Mouse (Mus musculus): Measurements from ENCODE around the gene Bag3. TPM values are rescaled to one million over a fixed set of nuclear protein-coding genes. Genes with fewer than 3 reads are reported as not detected.

Bag3 gene
- polyA plus RNA-seq, 1 experiment from 2014 or later = 3.3 TPM

- Histone ChIP-seq H3K4me2 (peak overlapping the region; percentile 58; the same call in 1 of the 2 replicates), H3K9me3 (no peaks in the 10 kb centered on the region), H3K36me3 (no peaks in the 10 kb centered on the region), H3K9ac (no peak overlapping the region), H3K27me3 (peaks cover 44% of the 10 kb centered on the region), H3K27ac (no peak overlapping the region), H3K4me3 (peak overlapping the region; percentile 41; the same call in 1 of the 2 replicates), H3K4me1 (replicated peaks) (peaks cover 29% of the 10 kb centered on the region)
- WGBS = 84% methylated on average over 3 of the region's 3 CpGs
- no peak for ATAC-seq (ENCODE audit: low FRiP score)
Observed at GRCm38 (mm10) chr7:128524641-128525040, 1.2 kb downstream of the Bag3 start.

DNA sequence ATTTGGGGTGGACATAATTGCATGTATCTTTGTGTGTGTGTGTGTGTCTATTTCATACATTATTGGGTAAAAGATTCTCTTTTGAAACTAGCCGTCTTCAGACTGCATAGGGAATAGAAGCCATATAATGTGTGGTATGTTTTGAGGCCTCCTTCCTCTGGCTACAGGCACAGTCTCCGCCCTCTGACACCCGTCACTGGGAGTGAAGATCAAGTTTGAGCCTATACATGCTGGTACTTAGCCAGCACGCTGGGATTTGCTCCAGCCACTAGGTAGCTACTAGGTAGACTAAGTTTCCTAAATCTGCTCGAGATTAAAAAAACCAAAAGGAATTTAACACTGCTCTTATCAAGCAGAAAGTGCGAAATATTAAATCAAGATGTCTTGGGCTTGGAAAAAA is 3.2 kb downstream of the Bag3 start:
- Histone ChIP-seq H3K9me3 (no peaks in the 10 kb centered on the region), H3K27me3 (peaks cover 40% of the 10 kb centered on the region), H3K4me3 (no peak overlapping the region), H3K36me3 (no peaks in the 10 kb centered on the region), H3K4me1 (replicated peaks) (peaks cover 48% of the 10 kb centered on the region), H3K27ac (no peak overlapping the region), H3K9ac (no peak overlapping the region), H3K4me2 (no peak overlapping the region)
- ATAC-seq (ENCODE audit: low FRiP score) = no peak
- WGBS = 84% methylated on average over 6 of the region's 6 CpGs

GRCm38 (mm10) chr7:128528596-128528995 is 5.2 kb downstream of the Bag3 start:
- WGBS = 85% methylated on average over 9 of the region's 9 CpGs
- peaks cover 20% of the 10 kb centered on the region for H3K27me3 ChIP-seq
- H3K27ac ChIP-seq = peak overlapping the region; percentile 87
- H3K9me3 ChIP-seq = no peaks in the 10 kb centered on the region
- H3K4me2 ChIP-seq = no peak overlapping the region
- H3K36me3 ChIP-seq = no peaks in the 10 kb centered on the region
- H3K4me3 ChIP-seq = no peak overlapping the region
- H3K4me1 ChIP-seq (replicated peaks) = peaks cover 60% of the 10 kb centered on the region
- no peak overlapping the region for H3K9ac ChIP-seq
- ATAC-seq (ENCODE audit: low FRiP score) = no peak

GRCm38 (mm10) chr7:128529126-128529525 is 5.7 kb downstream of the Bag3 start:
- Histone ChIP-seq H3K27ac (peak overlapping the region; percentile 87), H3K4me2 (no peak overlapping the region), H3K27me3 (peaks cover 15% of the 10 kb centered on the region), H3K4me3 (no peak overlapping the region), H3K4me1 (replicated peaks) (peaks cover 54% of the 10 kb centered on the region), H3K36me3 (no peaks in the 10 kb centered on the region), H3K9me3 (no peaks in the 10 kb centered on the region), H3K9ac (no peak overlapping the region)
- peak; percentile 30; the same call in 1 of the 2 replicates for ATAC-seq (ENCODE audit: low FRiP score)
- WGBS = 59% methylated on average over 6 of the region's 6 CpGs

DNA sequence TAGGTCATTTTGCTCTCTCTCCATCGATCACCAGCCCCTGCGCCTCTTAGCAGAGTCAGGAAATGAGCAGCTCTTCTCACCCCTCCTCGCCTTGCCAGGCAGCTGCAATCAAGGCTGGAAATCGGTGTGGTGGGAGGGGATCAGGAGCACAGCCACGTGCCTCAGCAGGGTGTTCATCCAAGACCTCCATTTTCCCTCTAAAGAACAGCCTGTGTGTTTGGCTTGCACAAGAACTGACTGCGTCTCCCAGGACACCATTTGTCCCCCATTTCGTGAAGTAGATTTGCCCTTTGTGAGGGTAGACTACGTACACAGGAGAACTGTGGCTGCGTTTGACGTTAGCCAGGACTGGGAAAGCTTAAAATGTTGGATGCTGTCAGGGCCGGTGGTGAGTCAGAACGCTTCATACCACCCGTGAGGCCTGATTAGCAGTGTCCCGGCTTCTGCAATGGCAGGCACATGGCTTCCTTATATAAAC is 6.2 kb downstream of the Bag3 start:
- Histone ChIP-seq H3K4me1 (replicated peaks) (peaks cover 55% of the 10 kb centered on the region), H3K27ac (peak overlapping the region; percentile 87), H3K27me3 (peaks cover 10% of the 10 kb centered on the region), H3K9ac (no peak overlapping the region), H3K4me3 (no peak overlapping the region), H3K4me2 (no peak overlapping the region), H3K36me3 (no peaks in the 10 kb centered on the region), H3K9me3 (no peaks in the 10 kb centered on the region)
- peak; percentile 64 for ATAC-seq (ENCODE audit: low FRiP score)
- 39% methylated on average over 14 of the region's 14 CpGs for WGBS

DNA sequence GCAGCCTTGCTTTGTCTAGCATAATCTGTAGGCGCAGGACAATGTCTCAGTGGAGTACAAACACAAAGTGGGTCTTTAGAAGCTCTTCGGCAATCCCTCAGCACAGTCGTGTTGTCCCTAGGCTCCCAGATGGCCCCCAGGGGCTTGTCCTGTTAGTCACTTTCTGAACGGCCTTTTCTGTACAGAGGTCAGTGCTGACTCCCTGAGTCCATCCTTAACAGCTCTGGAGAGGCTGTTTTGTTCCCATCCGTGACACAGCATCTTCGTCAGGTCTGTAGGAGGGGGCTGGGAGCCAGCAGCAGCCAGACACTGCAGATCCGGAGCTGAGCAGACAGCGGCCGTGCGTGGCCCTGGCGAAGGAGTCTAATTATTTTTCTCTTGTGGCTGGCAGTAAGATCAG is 7.6 kb downstream of the Bag3 start:
- peak overlapping the region; percentile 82 for H3K27ac ChIP-seq
- peak; percentile 49; the same call in 1 of the 2 replicates for ATAC-seq (ENCODE audit: low FRiP score)
- peak overlapping the region; percentile 56 for H3K9ac ChIP-seq
- WGBS = 10% methylated on average over 11 of the region's 11 CpGs
- peak overlapping the region; percentile 25 for H3K4me2 ChIP-seq
- H3K9me3 ChIP-seq = no peaks in the 10 kb centered on the region
- no peaks in the 10 kb centered on the region for H3K36me3 ChIP-seq
- H3K4me1 ChIP-seq (replicated peaks) = peaks cover 69% of the 10 kb centered on the region
- no peak overlapping the region for H3K4me3 ChIP-seq
- 0 out of 2 replicates have a peak, but pooled peaks cover 5% of the 10 kb centered on the region for H3K27me3 ChIP-seq

GRCm38 (mm10) chr7:128531929-128532328 is 8.5 kb downstream of the Bag3 start:
- no peak overlapping the region for H3K9ac ChIP-seq
- no peaks in the 10 kb centered on the region for H3K36me3 ChIP-seq
- H3K4me1 ChIP-seq (replicated peaks) = peaks cover 77% of the 10 kb centered on the region
- 0 out of 2 replicates have a peak, but pooled peaks cover 5% of the 10 kb centered on the region for H3K27me3 ChIP-seq
- no peak for ATAC-seq (ENCODE audit: low FRiP score)
- no peak overlapping the region for H3K4me3 ChIP-seq
- H3K4me2 ChIP-seq = no peak overlapping the region
- no peak overlapping the region; the same call in 1 of the 2 replicates for H3K27ac ChIP-seq
- H3K9me3 ChIP-seq = no peaks in the 10 kb centered on the region
- WGBS = 70% methylated on average over 6 of the region's 6 CpGs

GRCm38 (mm10) chr7:128532441-128533166 is 9.2 kb downstream of the Bag3 start:
- Histone ChIP-seq H3K4me3 (no peak overlapping the region), H3K9ac (no peak overlapping the region), H3K4me1 (replicated peaks) (peaks cover 77% of the 10 kb centered on the region), H3K27me3 (0 out of 2 replicates have a peak, but pooled peaks cover 5% of the 10 kb centered on the region), H3K36me3 (no peaks in the 10 kb centered on the region), H3K27ac (peak overlapping the region; percentile 67), H3K9me3 (no peaks in the 10 kb centered on the region), H3K4me2 (no peak overlapping the region)
- ATAC-seq (ENCODE audit: low FRiP score) = no peak
- 78% methylated on average over 6 of the region's 6 CpGs for WGBS

DNA sequence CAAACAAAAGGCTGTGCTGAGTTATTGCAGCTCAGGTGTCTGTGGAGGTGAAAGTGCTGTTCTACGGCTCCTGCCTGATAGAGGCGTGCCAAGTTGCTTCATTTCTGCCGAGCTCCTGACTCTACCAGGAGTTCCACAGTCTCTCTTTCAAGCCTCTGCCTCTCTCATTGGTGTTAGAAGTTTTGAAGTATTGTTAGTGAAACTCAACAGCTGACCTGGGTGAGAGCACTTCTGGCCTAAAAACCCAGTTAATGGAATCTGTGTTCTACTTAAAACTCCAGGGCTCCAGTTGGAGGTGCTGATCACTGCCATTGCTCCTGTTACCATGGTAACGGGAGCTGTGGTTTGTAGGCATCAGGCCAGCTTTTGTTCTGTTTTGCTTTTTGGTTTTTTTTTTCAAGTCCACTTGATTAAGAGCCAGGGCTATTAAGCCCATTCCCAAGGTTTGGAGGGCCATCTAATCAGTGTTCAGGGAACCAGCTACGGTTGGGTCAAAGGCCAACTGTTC is 11.6 kb downstream of the Bag3 start:
- 58% methylated on average over 5 of the region's 5 CpGs for WGBS
- Histone ChIP-seq H3K27ac (0 out of 2 replicates have a peak overlapping the region, but pooled peaks have one; percentile 49), H3K9ac (no peak overlapping the region), H3K4me2 (no peak overlapping the region), H3K4me3 (no peak overlapping the region), H3K36me3 (no peaks in the 10 kb centered on the region), H3K4me1 (replicated peaks) (peaks cover 64% of the 10 kb centered on the region), H3K27me3 (peaks cover 5% of the 10 kb centered on the region; the same call in 1 of the 2 replicates), H3K9me3 (no peaks in the 10 kb centered on the region)
- no peak for ATAC-seq (ENCODE audit: low FRiP score)

GRCm38 (mm10) chr7:128536074-128536473 is 12.7 kb downstream of the Bag3 start:
- Histone ChIP-seq H3K4me2 (no peak overlapping the region), H3K4me3 (no peak overlapping the region), H3K36me3 (no peaks in the 10 kb centered on the region), H3K4me1 (replicated peaks) (peaks cover 64% of the 10 kb centered on the region), H3K9me3 (no peaks in the 10 kb centered on the region), H3K9ac (no peak overlapping the region), H3K27ac (0 out of 2 replicates have a peak overlapping the region, but pooled peaks have one; percentile 42), H3K27me3 (peaks cover 5% of the 10 kb centered on the region; the same call in 1 of the 2 replicates)
- whole genome bisulfite sequencing = 15% methylated on average over 3 of the region's 3 CpGs
- no peak for ATAC-seq (ENCODE audit: low FRiP score)

- Histone ChIP-seq H3K9ac (no peak overlapping the region), H3K27ac (no peak overlapping the region), H3K9me3 (no peaks in the 10 kb centered on the region), H3K4me3 (no peak overlapping the region), H3K36me3 (no peaks in the 10 kb centered on the region), H3K27me3 (peaks cover 5% of the 10 kb centered on the region; the same call in 1 of the 2 replicates), H3K4me2 (no peak overlapping the region), H3K4me1 (replicated peaks) (peaks cover 63% of the 10 kb centered on the region)
- 82% methylated on average over 4 of the region's 4 CpGs for WGBS
- ATAC-seq (ENCODE audit: low FRiP score) = no peak
Observed at GRCm38 (mm10) chr7:128537676-128538075, 14.3 kb downstream of the Bag3 start.

DNA sequence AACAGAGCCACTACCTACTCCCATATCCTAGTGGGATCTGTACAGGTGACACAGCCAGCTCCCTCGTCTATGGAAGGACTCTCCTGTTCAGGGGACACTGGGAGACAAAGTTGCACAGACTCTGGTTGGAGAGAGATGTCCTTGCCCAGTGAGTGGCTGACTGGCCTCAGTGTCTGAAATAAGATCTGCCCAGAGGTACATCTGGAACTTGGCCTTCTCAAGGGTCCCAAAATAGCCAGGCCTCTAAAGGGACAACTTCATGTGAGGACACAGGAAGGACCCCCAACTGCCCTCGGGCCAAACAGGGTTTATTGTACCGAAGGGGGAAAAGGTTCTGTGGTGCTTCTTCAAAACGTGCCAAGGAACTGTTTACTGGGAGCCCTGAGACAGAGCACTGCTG is 14.8 kb downstream of the Bag3 start:
- H3K4me2 ChIP-seq = no peak overlapping the region
- H3K27ac ChIP-seq = no peak overlapping the region
- no peak for ATAC-seq (ENCODE audit: low FRiP score)
- peaks cover 58% of the 10 kb centered on the region for H3K4me1 ChIP-seq (replicated peaks)
- no peaks in the 10 kb centered on the region for H3K36me3 ChIP-seq
- H3K27me3 ChIP-seq = peaks cover 5% of the 10 kb centered on the region; the same call in 1 of the 2 replicates
- no peak overlapping the region for H3K9ac ChIP-seq
- H3K4me3 ChIP-seq = no peak overlapping the region
- 79% methylated on average over 4 of the region's 4 CpGs for WGBS
- no peaks in the 10 kb centered on the region for H3K9me3 ChIP-seq
